ENCODE assay signal across 8 mouse cellular contexts in the genomic region with DNA sequence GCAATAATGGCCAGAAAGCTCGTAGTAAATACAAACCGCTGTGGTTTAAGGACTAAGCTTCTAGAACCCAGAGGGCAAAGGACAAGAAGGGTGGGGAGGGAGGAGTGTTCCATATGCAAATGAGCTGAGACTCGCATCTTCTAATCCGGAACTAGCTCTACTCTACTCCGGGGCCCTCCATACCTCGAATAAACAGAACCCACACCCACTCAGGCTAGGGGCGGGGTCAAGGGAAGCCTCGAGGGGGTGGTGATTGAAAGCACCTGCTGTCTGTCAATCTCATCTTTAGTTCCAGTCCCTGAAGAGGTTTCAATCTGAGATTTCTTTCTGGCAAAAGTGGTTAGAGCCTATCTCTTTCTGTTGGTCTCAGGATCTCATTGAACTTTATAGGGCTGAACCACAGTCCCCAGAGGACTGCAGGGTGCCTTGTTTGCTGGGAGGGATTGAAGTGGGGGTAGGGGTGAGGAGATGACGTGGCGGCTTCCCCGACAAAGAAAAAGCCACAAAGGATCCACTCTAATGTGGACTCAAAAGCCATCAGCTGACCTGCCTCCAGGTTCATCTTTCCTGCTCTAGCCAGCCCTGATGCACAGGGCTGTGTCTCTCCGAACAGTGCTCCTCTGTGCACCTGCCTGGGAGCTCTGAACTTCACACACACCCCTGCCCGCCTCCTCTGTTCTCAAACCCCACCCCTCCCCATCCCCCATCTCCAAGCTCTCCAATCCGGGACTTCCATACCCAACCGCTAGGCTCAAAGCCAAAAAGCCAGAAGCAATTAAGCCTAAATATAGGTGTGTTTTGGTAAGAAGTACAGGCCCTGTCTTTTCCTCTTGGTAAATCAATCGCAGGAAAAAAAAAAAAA. TPM values are rescaled to one million over a fixed set of nuclear protein-coding genes. Genes with fewer than 3 reads are reported as not detected.
A peak's percentile ranks its signal among the peaks of the same experiment; 100 is the strongest.
DNase-seq lines count a peak whose midpoint lies in the region; ATAC-seq and TF ChIP-seq lines count a peak whose summit lies in the region.
"Had no signal": no experiment of that assay in that cellular context is flagged by ENCODE, and none has a peak within 500 bp of the region (broad histone marks: within the 10 kb centered on the region; RNA-seq: fewer than 3 reads in every experiment).

No protein-coding gene starts in this region.

- no peaks in the 10 kb centered on the region for H3K9me3 ChIP-seq in heart, postnatal 0 days (replicated peaks; ENCODE audit: control insufficient read depth, low read length)
- no peaks in the 10 kb centered on the region for H3K9me3 ChIP-seq in limb, embryonic 14.5 days (ENCODE audit: control insufficient read depth, low read length)

- DNase-seq in Patski (ENCODE audit: low read depth, low spot score) = no peak
- peak; percentile 33 for DNase-seq in heart, postnatal 0 days (ENCODE audit: low spot score)
- peak; percentile 47 for DNase-seq in limb, embryonic 14.5 days (ENCODE audit: low spot score)
- peak; percentile 40 for DNase-seq in retina, adult 2 months (ENCODE audit: low read depth, low spot score)
- no peak for DNase-seq in c-Kit-positive CD71-positive TER-119-positive erythroid progenitor cells, embryonic 14.5 days (ENCODE audit: low spot score)
- DNase-seq in adrenal gland, postnatal 36 days = no peak

- no peaks in the 10 kb centered on the region for H3K27me3 ChIP-seq in Patski
- H3K27me3 ChIP-seq in heart, postnatal 0 days (ENCODE audit: control insufficient read depth, insufficient read depth, low read length) = peaks cover 21% of the 10 kb centered on the region
- peaks cover 24% of the 10 kb centered on the region for H3K27me3 ChIP-seq in limb, embryonic 14.5 days (ENCODE audit: control insufficient read depth, insufficient read depth, low read length)

- no peak for TF ChIP-seq CTCF in Patski (IDR thresholded peaks at IDR 0.05)
- no peak for TF ChIP-seq CTCF in heart, postnatal 0 days (IDR thresholded peaks at IDR 0.05; ENCODE audit: low read depth)

- no peak for TF ChIP-seq POLR2A in limb, embryonic 14.5 days (IDR thresholded peaks at IDR 0.05; ENCODE audit: borderline replicate concordance, extremely low read depth, insufficient read depth, insufficient read length)

- H3K4me3 ChIP-seq in heart, postnatal 0 days (ENCODE audit: low read depth, low read length) = no peak overlapping the region
- H3K4me3 ChIP-seq in limb, embryonic 14.5 days (replicated peaks; ENCODE audit: low read length) = no peak overlapping the region
- H3K4me3 ChIP-seq: megakaryocyte, embryonic 14.5 days had no signal

- in situ Hi-C loops in Patski (cut with MboI; ENCODE audit: low pct_unique_long_range_greater_than_20kb) = no loop called here

- H3K27ac ChIP-seq in heart, postnatal 0 days (ENCODE audit: low read depth) = no peak overlapping the region
- no peak overlapping the region for H3K27ac ChIP-seq in limb, embryonic 14.5 days (replicated peaks; ENCODE audit: low read depth, low read length)

- H3K9ac ChIP-seq in heart, postnatal 0 days (replicated peaks; ENCODE audit: low read depth, low read length) = no peak overlapping the region
- H3K9ac ChIP-seq in limb, embryonic 14.5 days (ENCODE audit: low read depth, low read length, severe bottlenecking) = no peak overlapping the region

- CTCF ChIA-PET in Patski (lab: Charles Lee) = no interaction called here

- WGBS in heart, postnatal 0 days = 15% methylated on average over 16 of the region's 16 CpGs
- 6% methylated on average over 16 of the region's 16 CpGs for WGBS in limb, embryonic 14.5 days

- peaks cover 23% of the 10 kb centered on the region for H3K4me1 ChIP-seq in heart, postnatal 0 days (ENCODE audit: control insufficient read depth, insufficient read depth)
- H3K4me1 ChIP-seq in limb, embryonic 14.5 days (ENCODE audit: control insufficient read depth, insufficient read depth, low read length) = peaks cover 19% of the 10 kb centered on the region

- POLR2A ChIA-PET in Patski (lab: Charles Lee) = interaction anchor here (0.6 to 1.2 kb wide), 3 partner anchors 12 to 92 kb away, joined by 3 read pairs; no protein-coding TSS in a partner anchor

- peak; percentile 80 for ATAC-seq in CD4-positive, CD25-positive, alpha-beta regulatory T cell, adult 4 months
- ATAC-seq in Patski = peak; percentile 19
- peak; percentile 34; the same call in 1 of the 2 replicates for ATAC-seq in heart, postnatal 0 days (ENCODE audit: insufficient read depth, low read depth)
- peak; percentile 64 for ATAC-seq in limb, embryonic 14.5 days (ENCODE audit: low FRiP score, low read depth)

- H3K4me2 ChIP-seq in heart, postnatal 0 days (ENCODE audit: low read depth, low read length) = peak overlapping the region; percentile 42
- peak overlapping the region; percentile 22; the same call in 1 of the 2 replicates for H3K4me2 ChIP-seq in limb, embryonic 14.5 days (replicated peaks; ENCODE audit: low read depth, low read length, severe bottlenecking)

- H3K36me3 ChIP-seq in heart, postnatal 0 days (replicated peaks; ENCODE audit: control insufficient read depth, insufficient read depth, low read length) = no peaks in the 10 kb centered on the region
- no peaks in the 10 kb centered on the region for H3K36me3 ChIP-seq in limb, embryonic 14.5 days (ENCODE audit: control insufficient read depth, insufficient read depth, low read length)

- TF ChIP-seq EP300 in heart, postnatal 0 days (IDR thresholded peaks at IDR 0.05; ENCODE audit: low read depth) = no peak

RNA-seq across cellular contexts. Expression of gene Marveld3, which starts 4.6 kb away (rescaled TPM):
- polyA plus RNA-seq in CD4-positive, CD25-positive, alpha-beta regulatory T cell, adult 4 months (2017; shearing (Covaris generic)) = not detected
- 11.7 TPM for polyA plus RNA-seq in Patski (2021)
- 0.19 and 1.9 TPM in 2 replicates for total RNA-seq in heart, postnatal 0 days (2014; rRNA removed; ENCODE audit: low replicate concordance)
- polyA plus RNA-seq in heart, postnatal 0 days (2015; fragmentation: Nextera tagmentation; extraction: Ambion mirVana) = 0.36 TPM in 2 replicates
- 0.49 and 1.2 TPM in 2 replicates for polyA plus RNA-seq in limb, embryonic 14.5 days (2012; rRNA removed)
- polyA plus RNA-seq in limb, embryonic 14.5 days (2014; fragmentation: Nextera tagmentation; extraction: Ambion mirVana) = 2.4 and 3.1 TPM in 2 replicates
- total RNA-seq in adrenal gland, postnatal 36 days (2021) = under 1 TPM in 1 of 2 experiments, not detected in 1; 0.17 TPM

RNA-seq across cellular contexts. Expression of gene Tat, which starts 32.8 kb away (rescaled TPM):
- polyA plus RNA-seq in CD4-positive, CD25-positive, alpha-beta regulatory T cell, adult 4 months (2017; shearing (Covaris generic)) = not detected
- polyA plus RNA-seq in Patski (2021) = 0.04 TPM
- total RNA-seq in heart, postnatal 0 days (2014; rRNA removed; ENCODE audit: low replicate concordance) = 1.2 and 2.9 TPM in 2 replicates
- 0.26 and 0.34 TPM in 2 replicates for polyA plus RNA-seq in heart, postnatal 0 days (2015; fragmentation: Nextera tagmentation; extraction: Ambion mirVana)
- 0.09 and 0.14 TPM in 2 replicates for polyA plus RNA-seq in limb, embryonic 14.5 days (2012; rRNA removed)
- not detected in 2 replicates for polyA plus RNA-seq in limb, embryonic 14.5 days (2014; fragmentation: Nextera tagmentation; extraction: Ambion mirVana)
- 1 to 10 TPM in 1 of 2 experiments, under 1 TPM in 1; 0.10 to 1.5 TPM for total RNA-seq in adrenal gland, postnatal 36 days (2021)

Comparison
In these comparisons a context has a peak if more than half of its experiments do, and no peak if none do; other contexts are left out.
1. ATAC-seq: peak in every context shown above with its lines; median percentile 80 in CD4-positive, CD25-positive, alpha-beta regulatory T cell, adult 4 months; 64 in limb, embryonic 14.5 days; 34 in heart, postnatal 0 days; 19 in Patski.
2. DNase-seq: peak in heart, postnatal 0 days (single experiment), limb, embryonic 14.5 days (single experiment) and retina, adult 2 months (single experiment); none in Patski (single experiment), c-Kit-positive CD71-positive TER-119-positive erythroid progenitor cells, embryonic 14.5 days (single experiment) and adrenal gland, postnatal 36 days (0 of 2).